Mouse (Mus musculus) MEL (cell line): ENCODE results near the gene Sqor. TPM values are rescaled to one million over a fixed set of nuclear protein-coding genes. Genes with fewer than 3 reads are reported as not detected.

Experiments
- DNase-seq: peaks from one replicate; pipeline ENCODE4 v3.0.0; 2011; ENCODE audit warnings: low read depth, low spot score
- H3K27ac ChIP-seq: 2 replicates; pipeline ENCODE4 v1.5.1; 2012; ENCODE audit warnings: low read depth, mild to moderate bottlenecking, control low read depth, low read length, moderate library complexity; ENCODE audit not compliant: control insufficient read depth
- H3K27me3 ChIP-seq, 2 experiments: fragments of 150-350 bp in 1 of 2; sonication (generic) in 1 of 2; 2 replicates each; pipeline ENCODE4 v1.6.1; 2012; ENCODE audit warnings: low read length in 2 of 2, mild to moderate bottlenecking in 2 of 2, improper control_type of control experiment in 1 of 2, moderate library complexity in 1 of 2; ENCODE audit not compliant: insufficient read depth in 2 of 2, control insufficient read depth in 1 of 2
- H3K36me3 ChIP-seq, 2 experiments: 2 replicates each; pipeline ENCODE4 v1.6.1; 2012 to 2014; ENCODE audit warnings: low read length in 2 of 2, improper control_type of control experiment in 1 of 2, inconsistent platforms in 1 of 2, mild to moderate bottlenecking in 1 of 2; ENCODE audit not compliant: insufficient read depth in 2 of 2, control insufficient read depth in 1 of 2
- H3K4me1 ChIP-seq, 2 experiments: fragments of 150-350 bp in 1 of 2; sonication (generic) in 1 of 2; 2 replicates each; pipeline ENCODE4 v1.6.1; 2012; ENCODE audit warnings: low read length in 2 of 2, improper control_type of control experiment in 1 of 2, mild to moderate bottlenecking in 1 of 2; ENCODE audit not compliant: insufficient read depth in 2 of 2, control insufficient read depth in 1 of 2
- H3K4me3 ChIP-seq, 2 experiments: fragments of 150-350 bp in 1 of 2; sonication (generic) in 1 of 2; 2 replicates each; pipeline ENCODE4 v1.5.1; 2012; ENCODE audit warnings: low read depth in 2 of 2, low read length in 2 of 2, mild to moderate bottlenecking in 2 of 2, moderate library complexity in 2 of 2, control low read depth in 1 of 2, improper control_type of control experiment in 1 of 2; ENCODE audit not compliant: control insufficient read depth in 1 of 2, insufficient read depth in 1 of 2
- H3K79me2 ChIP-seq: 2 replicates; pipeline ENCODE4 v1.6.1; 2012; ENCODE audit warnings: mild to moderate bottlenecking, low read length, moderate library complexity; ENCODE audit not compliant: control insufficient read depth, poor library complexity, insufficient read depth
- H3K9ac ChIP-seq: 2 replicates; pipeline ENCODE4 v1.6.1; 2012; ENCODE audit warnings: low read depth, mild to moderate bottlenecking, control low read depth, low read length, moderate library complexity; ENCODE audit not compliant: control insufficient read depth, poor library complexity, severe bottlenecking
- H3K9me3 ChIP-seq: fragments of 150-350 bp; sonication (generic); replicated peaks from 2 replicates; pipeline ENCODE4 v1.6.1; 2012; ENCODE audit warnings: mild to moderate bottlenecking, low read length, improper control_type of control experiment, moderate library complexity; ENCODE audit not compliant: insufficient read depth
- CHD1 ChIP-seq: IDR thresholded peaks from 2 replicates; pipeline ENCODE4 v1.6.1; 2012; ENCODE audit warnings: low read depth, mild to moderate bottlenecking, inconsistent platforms, low read length, improper control_type of control experiment
- CTCF ChIP-seq, 3 experiments: IDR thresholded peaks in 2 of 3; conservative IDR thresholded peaks in 1 of 3; 2 replicates each; pipeline ENCODE4 v1.5.1; 2011 to 2012; ENCODE audit warnings: low read length in 3 of 3, low read depth in 2 of 3, mild to moderate bottlenecking in 2 of 3, improper control_type of control experiment in 1 of 3, inconsistent platforms in 1 of 3, mixed read lengths in 1 of 3, moderate library complexity in 1 of 3; ENCODE audit not compliant: control insufficient read depth in 1 of 3, insufficient read depth in 1 of 3, poor library complexity in 1 of 3, severe bottlenecking in 1 of 3
- E2F4 ChIP-seq: IDR thresholded peaks from 2 replicates; pipeline ENCODE4 v1.6.1; 2011; ENCODE audit warnings: low read depth, low read length, improper control_type of control experiment, borderline replicate concordance
- ELF1 ChIP-seq: IDR thresholded peaks from 2 replicates; pipeline ENCODE4 v1.6.1; 2014; ENCODE audit warnings: low read depth, mild to moderate bottlenecking, inconsistent platforms, low read length, improper control_type of control experiment, moderate library complexity
- EP300 ChIP-seq, 2 experiments: IDR thresholded peaks; 2 replicates each; pipeline ENCODE4 v1.6.1; 2011; ENCODE audit warnings: improper control_type of control experiment in 2 of 2, low read length in 2 of 2, low read depth in 1 of 2, mild to moderate bottlenecking in 1 of 2
- ETS1 ChIP-seq: IDR thresholded peaks from 2 replicates; pipeline ENCODE4 v1.6.1; 2012; ENCODE audit warnings: low read depth, mild to moderate bottlenecking, inconsistent platforms, low read length, improper control_type of control experiment, moderate library complexity
- GATA1 ChIP-seq: IDR thresholded peaks from 2 replicates; pipeline ENCODE4 v1.6.1; 2011; ENCODE audit warnings: low read depth, low read length, improper control_type of control experiment
- HCFC1 ChIP-seq: IDR thresholded peaks from 2 replicates; pipeline ENCODE4 v1.6.1; 2012; ENCODE audit warnings: low read depth, mild to moderate bottlenecking, inconsistent platforms, low read length, improper control_type of control experiment, moderate library complexity
- JUND ChIP-seq: IDR thresholded peaks from 2 replicates; pipeline ENCODE4 v1.6.1; 2011; ENCODE audit warnings: low read depth, mild to moderate bottlenecking, improper control_type of control experiment, low read length
- KAT2A ChIP-seq: conservative IDR thresholded peaks from 2 replicates; pipeline ENCODE4 v1.6.1; 2012; ENCODE audit warnings: low read depth, low read length, improper control_type of control experiment, inconsistent platforms
- MAFK ChIP-seq: IDR thresholded peaks from 2 replicates; pipeline ENCODE4 v1.6.1; 2011; ENCODE audit warnings: low read depth, mild to moderate bottlenecking, low read length, improper control_type of control experiment, borderline replicate concordance
- MAX ChIP-seq: IDR thresholded peaks from 2 replicates; pipeline ENCODE4 v1.6.1; 2011; ENCODE audit warnings: low read length, improper control_type of control experiment
- MAZ ChIP-seq: IDR thresholded peaks from 2 replicates; pipeline ENCODE4 v1.6.1; 2012; ENCODE audit warnings: low read depth, mild to moderate bottlenecking, inconsistent platforms, low read length, improper control_type of control experiment
- MXI1 ChIP-seq: IDR thresholded peaks from 2 replicates; pipeline ENCODE4 v1.6.1; 2011; ENCODE audit warnings: mild to moderate bottlenecking, low read depth, low read length, improper control_type of control experiment
- MYB ChIP-seq: IDR thresholded peaks from 2 replicates; pipeline ENCODE4 v1.6.1; 2011; ENCODE audit warnings: mild to moderate bottlenecking, low read depth, low read length, improper control_type of control experiment
- NRF1 ChIP-seq: IDR thresholded peaks from 2 replicates; pipeline ENCODE4 v1.6.1; 2014; ENCODE audit warnings: low read depth, mild to moderate bottlenecking, inconsistent platforms, low read length, improper control_type of control experiment, moderate library complexity; ENCODE audit not compliant: poor library complexity, insufficient read depth, severe bottlenecking
- POLR2A ChIP-seq, 2 experiments: IDR thresholded peaks; 2 replicates each; pipeline ENCODE4 v1.6.1; 2011 to 2012; ENCODE audit warnings: low read length in 2 of 2, mild to moderate bottlenecking in 2 of 2, control low read depth in 1 of 2, improper control_type of control experiment in 1 of 2, low read depth in 1 of 2, moderate library complexity in 1 of 2; ENCODE audit not compliant: control insufficient read depth in 1 of 2, insufficient read depth in 1 of 2, poor library complexity in 1 of 2
- POLR2AphosphoS2 ChIP-seq: IDR thresholded peaks from 2 replicates; pipeline ENCODE4 v1.6.1; 2011; ENCODE audit warnings: low read length, improper control_type of control experiment
- RAD21 ChIP-seq: IDR thresholded peaks from 2 replicates; pipeline ENCODE4 v1.6.1; 2011; ENCODE audit warnings: mild to moderate bottlenecking, low read depth, low read length, improper control_type of control experiment
- RCOR1 ChIP-seq: IDR thresholded peaks from 2 replicates; pipeline ENCODE4 v1.6.1; 2012; ENCODE audit warnings: low read depth, mild to moderate bottlenecking, inconsistent platforms, low read length, improper control_type of control experiment
- SIN3A ChIP-seq: IDR thresholded peaks from 2 replicates; pipeline ENCODE4 v1.6.1; 2012; ENCODE audit warnings: low read length, improper control_type of control experiment, inconsistent platforms
- TAL1 ChIP-seq: IDR thresholded peaks from 2 replicates; pipeline ENCODE4 v1.6.1; 2012; ENCODE audit warnings: mild to moderate bottlenecking, inconsistent platforms, low read length, moderate library complexity, mixed read lengths
- TBP ChIP-seq: IDR thresholded peaks from 2 replicates; pipeline ENCODE4 v1.8.0; 2011; ENCODE audit warnings: low read depth, low read length, improper control_type of control experiment
- USF1 ChIP-seq: IDR thresholded peaks from 2 replicates; pipeline ENCODE4 v1.6.1; 2014; ENCODE audit warnings: low read depth, mild to moderate bottlenecking, inconsistent platforms, low read length, improper control_type of control experiment, moderate library complexity
- USF2 ChIP-seq, 2 experiments: IDR thresholded peaks; 2 replicates each; pipeline ENCODE4 v1.6.1; 2011 to 2012; ENCODE audit warnings: improper control_type of control experiment in 2 of 2, low read length in 2 of 2, borderline replicate concordance in 1 of 2, inconsistent platforms in 1 of 2, low read depth in 1 of 2, mild to moderate bottlenecking in 1 of 2; ENCODE audit not compliant: insufficient read depth in 1 of 2
- ZC3H11A ChIP-seq: IDR thresholded peaks from 2 replicates; pipeline ENCODE4 v1.6.1; 2012; ENCODE audit warnings: low read depth, mild to moderate bottlenecking, inconsistent platforms, low read length, improper control_type of control experiment
- ZMIZ1 ChIP-seq: IDR thresholded peaks from 2 replicates; pipeline ENCODE4 v1.6.1; 2012; ENCODE audit warnings: low read depth, mild to moderate bottlenecking, inconsistent platforms, low read length, improper control_type of control experiment, moderate library complexity
- polyA plus RNA-seq, 2 experiments: library from polyadenylated mRNA; stranded (reverse) in 1 of 2; unstranded in 1 of 2; fragments of >175 nt in 1 of 2; fragments of >200 nt in 1 of 2; gene quantifications; 2 replicates each; pipeline versions ENCODE4 v1.2.1 to v1.2.4; 2012; ENCODE audit warnings: low replicate concordance in 2 of 2, low read depth in 1 of 2; ENCODE audit not compliant: insufficient read length in 2 of 2, insufficient read depth in 1 of 2, missing spikeins in 1 of 2
- total RNA-seq: library from RNA; depleted of rRNA; stranded (reverse); fragments of 300-350 nt; gene quantifications from 2 replicates; pipeline ENCODE4 v1.2.3, GENCODE M21; 2012

Sqor gene
- total and polyA plus RNA-seq, 3 experiments, result 2.2 to 3.3 TPM; not detected in 1

DNA sequence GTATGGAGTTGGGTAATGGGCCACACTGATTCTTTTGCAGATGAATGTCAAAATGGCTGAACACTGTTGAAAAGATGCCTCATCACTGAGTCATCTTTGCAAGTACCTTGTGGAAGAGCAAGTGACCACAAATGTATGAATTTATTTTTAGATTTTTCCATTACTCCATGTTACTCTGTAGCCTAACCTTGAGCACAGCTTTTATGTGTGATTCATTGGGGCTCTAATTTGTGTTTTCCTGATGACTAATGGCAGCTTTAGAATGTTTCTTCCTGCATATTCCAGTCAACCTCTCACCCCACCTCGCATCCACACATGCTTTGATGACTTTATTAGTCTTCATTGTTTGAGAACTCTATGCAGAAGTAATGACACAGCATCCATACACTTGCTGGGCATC lies 45.8 kb upstream of the Sqor start:
- no peak for DNase-seq
- Histone ChIP-seq H3K79me2 (no peaks in the 10 kb centered on the region), H3K27ac (no peak overlapping the region), H3K27me3 (no peaks in the 10 kb centered on the region; a peak in 1 of 4 replicates)
- no peak for TF ChIP-seq CTCF (IDR thresholded peaks at IDR 0.05 in 2 of 3, conservative IDR thresholded peaks at IDR 0.05 in 1 of 3; ENCODE audit: control insufficient read depth in 1 of 3, insufficient read depth in 1 of 3, low read depth in 2 of 3, low read length in 3 of 3, poor library complexity in 1 of 3, severe bottlenecking in 1 of 3)
- no peak for TF ChIP-seq ZC3H11A
- no peak for TF ChIP-seq MAZ
- no peak for TF ChIP-seq RAD21
- TF ChIP-seq ETS1, result no peak
- no peak for TF ChIP-seq USF1
- no peak for TF ChIP-seq USF2 (IDR thresholded peaks at IDR 0.05; ENCODE audit: borderline replicate concordance in 1 of 2, insufficient read depth in 1 of 2, low read depth in 1 of 2, low read length in 2 of 2)
- no peak for TF ChIP-seq ZMIZ1
- no peak for TF ChIP-seq NRF1
- TF ChIP-seq JUND, result no peak
- no peak for TF ChIP-seq TBP
- no peak for TF ChIP-seq SIN3A
- TF ChIP-seq EP300 (IDR thresholded peaks at IDR 0.05; ENCODE audit: low read depth in 1 of 2, low read length in 2 of 2), result no peak
- TF ChIP-seq MAFK, result no peak
- TF ChIP-seq MAX, result no peak
- no peak for TF ChIP-seq POLR2AphosphoS2
- TF ChIP-seq CHD1, result no peak
- TF ChIP-seq, all 39 proteins: peak for 0
- H3K4me3 ChIP-seq, result no peak overlapping the region
- H3K36me3 ChIP-seq, result no peaks in the 10 kb centered on the region
- no peaks in the 10 kb centered on the region for H3K4me1 ChIP-seq
- no peak overlapping the region for H3K9ac ChIP-seq
- H3K9me3 ChIP-seq, result no peaks in the 10 kb centered on the region

DNA sequence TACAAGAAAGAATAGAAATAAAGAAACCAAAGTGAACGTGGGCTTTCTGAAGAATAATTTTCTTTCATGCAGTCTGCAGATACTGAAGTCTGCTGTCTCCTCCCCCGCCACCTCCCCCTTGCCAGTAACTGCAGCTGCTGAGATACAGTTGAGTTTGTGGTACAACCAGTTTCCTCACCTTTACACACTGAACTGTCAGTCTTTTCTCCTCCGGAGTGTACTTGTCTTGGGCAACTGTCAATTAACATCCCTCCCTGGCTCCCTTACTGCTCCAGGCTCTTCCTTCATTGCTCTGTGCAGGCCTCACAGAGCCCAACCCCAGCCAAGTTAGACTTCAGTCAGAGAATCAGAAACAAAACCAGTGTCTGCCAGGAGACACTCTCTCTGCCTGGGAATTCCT lies 44.5 kb upstream of the Sqor start:
- no peaks in the 10 kb centered on the region for H3K4me1 ChIP-seq
- no peaks in the 10 kb centered on the region for H3K36me3 ChIP-seq
- H3K27ac ChIP-seq, result no peak overlapping the region
- no peak overlapping the region for H3K9ac ChIP-seq
- TF ChIP-seq TBP (no peak), GATA1 (no peak), KAT2A (no peak), TAL1 (no peak), MAZ (no peak), POLR2A (IDR thresholded peaks at IDR 0.05; ENCODE audit: control insufficient read depth in 1 of 2, insufficient read depth in 1 of 2, low read depth in 1 of 2, low read length in 2 of 2, poor library complexity in 1 of 2) (no peak), ZMIZ1 (no peak), MXI1 (no peak), ELF1 (no peak), E2F4 (no peak), CTCF (IDR thresholded peaks at IDR 0.05 in 2 of 3, conservative IDR thresholded peaks at IDR 0.05 in 1 of 3; ENCODE audit: control insufficient read depth in 1 of 3, insufficient read depth in 1 of 3, low read depth in 2 of 3, low read length in 3 of 3, poor library complexity in 1 of 3, severe bottlenecking in 1 of 3) (no peak), SIN3A (no peak), HCFC1 (no peak), MYB (no peak), RCOR1 (no peak)
- DNase-seq, result no peak
- no peaks in the 10 kb centered on the region; a peak in 1 of 4 replicates for H3K27me3 ChIP-seq
- H3K79me2 ChIP-seq, result no peaks in the 10 kb centered on the region
- no peak overlapping the region for H3K4me3 ChIP-seq
- H3K9me3 ChIP-seq, result no peaks in the 10 kb centered on the region
